In the genomic region with DNA sequence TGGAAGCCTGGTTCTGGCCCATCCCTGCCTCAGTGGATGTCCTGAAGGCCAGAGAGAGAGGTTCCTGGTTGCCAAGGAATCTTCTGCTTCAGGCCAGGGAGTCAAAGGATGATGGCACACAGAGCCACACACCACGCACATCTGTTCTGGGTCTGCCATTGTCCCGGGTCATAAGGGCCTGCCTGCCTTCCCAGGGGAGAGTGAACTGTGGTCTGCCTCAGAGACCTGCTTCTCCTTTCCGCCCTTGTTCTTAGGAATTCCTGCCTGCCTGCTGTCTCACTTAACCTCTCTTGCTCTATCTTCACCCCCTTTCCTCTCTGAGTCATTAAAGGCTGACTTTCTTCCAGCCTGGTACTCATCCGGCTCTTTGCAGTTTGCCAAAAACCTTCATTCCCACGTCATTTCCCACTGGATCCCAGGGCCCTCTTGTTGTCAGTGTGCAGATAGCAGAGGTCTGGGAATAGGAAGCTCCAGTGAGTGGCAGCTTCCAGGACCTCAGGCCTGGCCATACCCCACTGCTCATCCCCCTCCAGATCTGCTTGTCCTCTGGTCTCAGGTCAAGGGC, we compare ENCODE assay signal across 16 mouse cellular contexts. TPM values are rescaled to one million over a fixed set of nuclear protein-coding genes. Genes with fewer than 3 reads are reported as not detected.
DNase-seq lines count a peak whose midpoint lies in the region; TF ChIP-seq lines count a peak whose summit lies in the region.
"Had no signal": no experiment of that assay in that cellular context is flagged by ENCODE, and none has a peak within 500 bp of the region (broad histone marks: within the 10 kb centered on the region; RNA-seq: fewer than 3 reads in every experiment).

No protein-coding gene starts in this region.

- 48% methylated on average over 5 of the region's 5 CpGs for WGBS in heart, adult 2 months
- WGBS in cerebellum, adult 2 months = 61% methylated on average over 5 of the region's 5 CpGs

- no peak for DNase-seq in heart, adult 2 months
- DNase-seq in heart, adult 8-10 months (ENCODE audit: low spot score) = no peak
- DNase-seq in testis, postnatal 10 days (ENCODE audit: low spot score) = no peak
- DNase-seq in fibroblast of lung, adult 2 months (ENCODE audit: low read depth) = peak; percentile 66
- no peak for DNase-seq in cerebellum, adult 2 months
- no peak for DNase-seq in cerebellum, adult 9-10 months
- DNase-seq: cerebellum, adult 11 months; gastrocnemius, postnatal 25 days; kidney, adult 2 months; kidney, postnatal 25 days; layer of hippocampus, adult 9-11 months; lung, adult 2 months had no signal

- no peaks in the 10 kb centered on the region for H3K27me3 ChIP-seq in heart, adult 2 months (ENCODE audit: control insufficient read depth, insufficient read depth, low read length)
- no peaks in the 10 kb centered on the region for H3K27me3 ChIP-seq in testis, adult 2 months (ENCODE audit: control insufficient read depth, insufficient read depth, low read length)
- H3K27me3 ChIP-seq in cerebellum, adult 2 months (ENCODE audit: control insufficient read depth, insufficient read depth, low read length) = no peaks in the 10 kb centered on the region
- H3K27me3 ChIP-seq: embryonic facial prominence, embryonic 12.5 days; limb, embryonic 12.5 days had no signal

- no peak overlapping the region for H3K4me3 ChIP-seq in heart, adult 2 months
- H3K4me3 ChIP-seq in testis, adult 2 months (ENCODE audit: control insufficient read depth, low read depth, low read length) = peak overlapping the region; percentile 70
- H3K4me3 ChIP-seq in cerebellum, adult 2 months (replicated peaks; ENCODE audit: insufficient read depth, low read depth, low read length) = no peak overlapping the region
- H3K4me3 ChIP-seq: embryonic facial prominence, embryonic 12.5 days; limb, embryonic 12.5 days had no signal

- no peak overlapping the region for H3K9ac ChIP-seq in heart, adult 2 months (ENCODE audit: low read depth, low read length)
- H3K9ac ChIP-seq: embryonic facial prominence, embryonic 12.5 days; limb, embryonic 12.5 days had no signal

- no peak overlapping the region for H3K27ac ChIP-seq in heart, adult 2 months
- no peak overlapping the region; the same call in 1 of the 2 replicates for H3K27ac ChIP-seq in testis, adult 2 months (ENCODE audit: control insufficient read depth, insufficient read depth, low read depth, low read length)
- no peak overlapping the region for H3K27ac ChIP-seq in cerebellum, adult 2 months (ENCODE audit: insufficient read depth, low read length)
- H3K27ac ChIP-seq: embryonic facial prominence, embryonic 12.5 days; limb, embryonic 12.5 days had no signal

- 0 out of 2 replicates have a peak, but pooled peaks have one; percentile 54 for TF ChIP-seq EP300 in heart, adult 2 months (IDR thresholded peaks at IDR 0.05; ENCODE audit: insufficient read depth, low read depth, low read length)

- TF ChIP-seq CTCF in heart, adult 2 months (IDR thresholded peaks at IDR 0.05) = no peak
- no peak for TF ChIP-seq CTCF in testis, adult 2 months (IDR thresholded peaks at IDR 0.05; ENCODE audit: control insufficient read depth, insufficient read depth, insufficient replicate concordance, low read depth, low read length)
- TF ChIP-seq CTCF in cerebellum, adult 2 months (IDR thresholded peaks at IDR 0.05; ENCODE audit: borderline replicate concordance, insufficient read depth, low read depth, low read length) = no peak

- no peak for TF ChIP-seq POLR2A in heart, adult 2 months (IDR thresholded peaks at IDR 0.05; ENCODE audit: insufficient read depth, low read depth, low read length)
- no peak for TF ChIP-seq POLR2A in testis, adult 2 months (IDR thresholded peaks at IDR 0.05; ENCODE audit: control insufficient read depth, low read depth, low read length)
- no peak for TF ChIP-seq POLR2A in cerebellum, adult 2 months (IDR thresholded peaks at IDR 0.05; ENCODE audit: borderline replicate concordance, insufficient read depth, low read length)

- no peaks in the 10 kb centered on the region for H3K79me2 ChIP-seq in heart, adult 2 months (replicated peaks; ENCODE audit: control insufficient read depth, insufficient read depth, low read length)

- intact Hi-C loops in heart, adult 2 months (cut with DNase I) = no loop called here

- H3K36me3 ChIP-seq in heart, adult 2 months (ENCODE audit: control insufficient read depth, insufficient read depth, low read length) = no peaks in the 10 kb centered on the region
- H3K36me3 ChIP-seq in testis, adult 2 months (ENCODE audit: control insufficient read depth, insufficient read depth, low read length) = no peaks in the 10 kb centered on the region

- peaks cover 11% of the 10 kb centered on the region for H3K4me1 ChIP-seq in heart, adult 2 months (ENCODE audit: control insufficient read depth, insufficient read depth, low read length)
- no peaks in the 10 kb centered on the region for H3K4me1 ChIP-seq in testis, adult 2 months (ENCODE audit: control insufficient read depth, insufficient read depth, low read length)
- no peaks in the 10 kb centered on the region for H3K4me1 ChIP-seq in cerebellum, adult 2 months (ENCODE audit: control insufficient read depth, insufficient read depth, low read length)
- H3K4me1 ChIP-seq: embryonic facial prominence, embryonic 12.5 days; limb, embryonic 12.5 days had no signal

RNA-seq across cellular contexts. Expression of a gene that starts 9.3 kb away (rescaled TPM):
- total RNA-seq in heart, adult 2 months (2021) = under 1 TPM; 0.29 to 0.34 TPM
- polyA plus RNA-seq in heart, adult 2 months (2012; rRNA removed) = 1.1 and 2.3 TPM in 2 replicates
- under 1 TPM; 0.17 to 0.37 (median 0.25) TPM for total RNA-seq in heart, adult 8-10 months (2022)
- 22.0 and 25.9 TPM in 2 replicates for polyA plus RNA-seq in testis, adult 2 months (2012; rRNA removed)
- 2.1 and 3.3 TPM in 2 replicates for polyA plus RNA-seq in cerebellum, adult 2 months (2012; rRNA removed)
- total RNA-seq: gastrocnemius, postnatal 25 days had no signal

RNA-seq across cellular contexts. Expression of a gene that starts 22.4 kb away (rescaled TPM):
- 1 to 10 TPM; 5.2 to 5.8 TPM for total RNA-seq in heart, adult 2 months (2021)
- polyA plus RNA-seq in heart, adult 2 months (2012; rRNA removed) = 12.3 and 13.0 TPM in 2 replicates
- 1 to 10 TPM; 3.9 to 6.6 (median 5.1) TPM for total RNA-seq in heart, adult 8-10 months (2022)
- 3.0 and 3.1 TPM in 2 replicates for polyA plus RNA-seq in testis, adult 2 months (2012; rRNA removed)
- 4.7 and 5.6 TPM in 2 replicates for polyA plus RNA-seq in cerebellum, adult 2 months (2012; rRNA removed)
- total RNA-seq: hematopoietic stem cell, adult 5-6 weeks had no signal

RNA-seq across cellular contexts. Expression of a gene that starts 38.7 kb away (rescaled TPM):
- total RNA-seq in heart, adult 2 months (2021) = 100 to 1,000 TPM; 122 to 137 TPM
- polyA plus RNA-seq in heart, adult 2 months (2012; rRNA removed) = 122 and 127 TPM in 2 replicates
- total RNA-seq in heart, adult 8-10 months (2022) = 100 to 1,000 TPM; 115 to 130 (median 121) TPM
- 12.1 and 13.6 TPM in 2 replicates for polyA plus RNA-seq in testis, adult 2 months (2012; rRNA removed)
- polyA plus RNA-seq in cerebellum, adult 2 months (2012; rRNA removed) = 35.7 and 37.2 TPM in 2 replicates

RNA-seq across cellular contexts. Expression of a gene that starts 47.2 kb away (rescaled TPM):
- 10 to 100 TPM; 41.3 to 48.1 TPM for total RNA-seq in heart, adult 2 months (2021)
- 97.1 and 148 TPM in 2 replicates for polyA plus RNA-seq in heart, adult 2 months (2012; rRNA removed)
- total RNA-seq in heart, adult 8-10 months (2022) = 10 to 100 TPM; 40.4 to 45.1 (median 44.2) TPM
- 6.3 TPM in 2 replicates for polyA plus RNA-seq in testis, adult 2 months (2012; rRNA removed)
- 56.1 and 58.2 TPM in 2 replicates for polyA plus RNA-seq in cerebellum, adult 2 months (2012; rRNA removed)

RNA-seq across cellular contexts. Expression of a gene that starts 56.6 kb away (rescaled TPM):
- total RNA-seq in heart, adult 2 months (2021) = under 1 TPM; 0.80 to 0.97 TPM
- 0.27 and 0.29 TPM in 2 replicates for polyA plus RNA-seq in heart, adult 2 months (2012; rRNA removed)
- total RNA-seq in heart, adult 8-10 months (2022) = 1 to 10 TPM in 3 of 4 experiments, under 1 TPM in 1; 0.98 to 2.0 (median 1.7) TPM
- 0.09 and 0.22 TPM in 2 replicates for polyA plus RNA-seq in testis, adult 2 months (2012; rRNA removed)
- 0.39 and 0.59 TPM in 2 replicates for polyA plus RNA-seq in cerebellum, adult 2 months (2012; rRNA removed)
